ENCODE assay signal across 33 mouse cellular contexts in genomic region chr10:89391571-89392163, GRCm38 (mm10). TPM values are rescaled to one million over a fixed set of nuclear protein-coding genes. Genes with fewer than 3 reads are reported as not detected.
A peak's percentile ranks its signal among the peaks of the same experiment; 100 is the strongest.
DNase-seq lines count a peak whose midpoint lies in the region; ATAC-seq lines count a peak whose summit lies in the region.
"Had no signal": no experiment of that assay in that cellular context is flagged by ENCODE, and none has a peak within 500 bp of the region (broad histone marks: within the 10 kb centered on the region; RNA-seq: fewer than 3 reads in every experiment).

No protein-coding gene starts in this region.

- no peak overlapping the region for H3K27ac ChIP-seq in embryonic facial prominence, embryonic 14.5 days (replicated peaks; ENCODE audit: low read depth, low read length)
- H3K27ac ChIP-seq in embryonic facial prominence, embryonic 10.5 days (replicated peaks) = no peak overlapping the region
- H3K27ac ChIP-seq in heart, embryonic 12.5 days (ENCODE audit: poor library complexity, severe bottlenecking) = no peak overlapping the region
- H3K27ac ChIP-seq: embryonic facial prominence, embryonic 12.5 days; hindbrain, embryonic 14.5 days; kidney, embryonic 15.5 days; limb, embryonic 12.5 days had no signal

- ATAC-seq in embryonic facial prominence, embryonic 14.5 days (ENCODE audit: low read depth) = no peak
- no peak for ATAC-seq in heart, embryonic 12.5 days (ENCODE audit: insufficient number of reproducible peaks, low FRiP score)
- ATAC-seq: inflammation-experienced regulatory T-cells, adult 6 months; Patski had no signal

- H3K9me3 ChIP-seq in embryonic facial prominence, embryonic 14.5 days (ENCODE audit: control insufficient read depth, low read length) = no peaks in the 10 kb centered on the region
- H3K9me3 ChIP-seq in embryonic facial prominence, embryonic 10.5 days = no peaks in the 10 kb centered on the region
- H3K9me3 ChIP-seq in heart, embryonic 12.5 days (replicated peaks) = no peaks in the 10 kb centered on the region
- H3K9me3 ChIP-seq: embryonic facial prominence, embryonic 12.5 days; kidney, embryonic 15.5 days; limb, embryonic 12.5 days had no signal

- H3K9ac ChIP-seq in embryonic facial prominence, embryonic 14.5 days (ENCODE audit: low read depth, low read length) = no peak overlapping the region
- no peak overlapping the region for H3K9ac ChIP-seq in heart, embryonic 12.5 days
- H3K9ac ChIP-seq: embryonic facial prominence, embryonic 12.5 days; hindbrain, embryonic 14.5 days; kidney, embryonic 15.5 days; limb, embryonic 12.5 days had no signal

- peaks cover 5% of the 10 kb centered on the region; the same call in 1 of the 2 replicates for H3K4me1 ChIP-seq in embryonic facial prominence, embryonic 14.5 days (ENCODE audit: control insufficient read depth, insufficient read depth, low read length)
- peaks cover 16% of the 10 kb centered on the region for H3K4me1 ChIP-seq in embryonic facial prominence, embryonic 10.5 days
- H3K4me1 ChIP-seq in heart, embryonic 12.5 days (replicated peaks) = peaks cover 5% of the 10 kb centered on the region; the same call in 1 of the 2 replicates

- H3K4me3 ChIP-seq in embryonic facial prominence, embryonic 14.5 days (ENCODE audit: low read depth, low read length) = no peak overlapping the region
- H3K4me3 ChIP-seq in embryonic facial prominence, embryonic 10.5 days = no peak overlapping the region
- H3K4me3 ChIP-seq in heart, embryonic 12.5 days = no peak overlapping the region
- H3K4me3 ChIP-seq: embryonic facial prominence, embryonic 12.5 days; kidney, embryonic 15.5 days; limb, embryonic 12.5 days had no signal

- H3K4me2 ChIP-seq in embryonic facial prominence, embryonic 14.5 days (ENCODE audit: low read depth, low read length) = no peak overlapping the region
- H3K4me2 ChIP-seq in heart, embryonic 12.5 days = no peak overlapping the region
- H3K4me2 ChIP-seq: embryonic facial prominence, embryonic 12.5 days; heart, embryonic 11.5 days; hindbrain, embryonic 14.5 days; kidney, embryonic 15.5 days; limb, embryonic 12.5 days; liver, embryonic 11.5 days; midbrain, embryonic 11.5 days had no signal

- intact Hi-C loops in left cerebral cortex, postnatal 4 days (cut with DNase I) = no loop called here

- H3K27me3 ChIP-seq in embryonic facial prominence, embryonic 14.5 days (replicated peaks; ENCODE audit: control insufficient read depth, insufficient read depth, low read length) = no peaks in the 10 kb centered on the region
- H3K27me3 ChIP-seq in embryonic facial prominence, embryonic 10.5 days (replicated peaks; ENCODE audit: low read depth, poor library complexity, severe bottlenecking) = no peaks in the 10 kb centered on the region
- no peaks in the 10 kb centered on the region for H3K27me3 ChIP-seq in heart, embryonic 12.5 days (replicated peaks)
- H3K27me3 ChIP-seq: CH12.LX; embryonic facial prominence, embryonic 12.5 days; kidney, embryonic 15.5 days; limb, embryonic 12.5 days had no signal

- peak; percentile 38 for DNase-seq in embryonic facial prominence, embryonic 14.5 days (ENCODE audit: low spot score)
- DNase-seq in embryonic facial prominence, embryonic 10.5 days (ENCODE audit: low spot score) = no peak
- DNase-seq in heart, adult 11 months = peak; percentile 30
- peak; percentile 46 for DNase-seq in brain, adult 2 months (ENCODE audit: low read depth, low spot score)
- peak; percentile 69 for DNase-seq in retina, embryonic 14.5 days (ENCODE audit: low spot score)
- DNase-seq in spleen, postnatal 36 days (ENCODE audit: low spot score in 2 of 2) = no peak
- DNase-seq in left cerebral cortex, postnatal 4 days = no peak
- DNase-seq: adrenal gland, postnatal 14 days; cerebellum, adult 8-10 months; cerebellum, postnatal 36 days; gastrocnemius, postnatal 25 days; heart, adult 18-20 months; heart, postnatal 4 days; kidney, adult 11 months; kidney, postnatal 25 days; lung, postnatal 36 days; thymus, adult 2 months; thymus, postnatal 36 days had no signal

- WGBS in embryonic facial prominence, embryonic 14.5 days = 53% methylated on average over 4 of the region's 4 CpGs
- 66% methylated on average over 4 of the region's 4 CpGs for WGBS in embryonic facial prominence, embryonic 10.5 days
- WGBS in heart, embryonic 12.5 days = 86% methylated on average over 4 of the region's 4 CpGs

- no peaks in the 10 kb centered on the region for H3K36me3 ChIP-seq in embryonic facial prominence, embryonic 14.5 days (ENCODE audit: control insufficient read depth, insufficient read depth, low read length)
- no peaks in the 10 kb centered on the region for H3K36me3 ChIP-seq in embryonic facial prominence, embryonic 10.5 days (replicated peaks)
- H3K36me3 ChIP-seq in heart, embryonic 12.5 days = no peaks in the 10 kb centered on the region
- H3K36me3 ChIP-seq: embryonic facial prominence, embryonic 12.5 days; G1E; kidney, embryonic 15.5 days; limb, embryonic 12.5 days had no signal

RNA-seq across cellular contexts. Expression of gene Ano4, which starts 47.1 kb away (rescaled TPM):
- 1.0 and 2.3 TPM in 2 replicates for polyA plus RNA-seq in embryonic facial prominence, embryonic 14.5 days (2014; fragmentation: Nextera tagmentation; extraction: Ambion mirVana)
- 0.20 and 0.95 TPM in 2 replicates for polyA plus RNA-seq in embryonic facial prominence, embryonic 10.5 days (2016; fragmentation: Nextera tagmentation; extraction: Ambion mirVana)
- 6.5 and 7.8 TPM in 2 replicates for polyA plus RNA-seq in heart, embryonic 12.5 days (2016; fragmentation: Nextera tagmentation; extraction: Ambion mirVana)
- 10 to 100 TPM; 18.6 to 21.2 TPM for total RNA-seq in left cerebral cortex, postnatal 4 days (2021)
- total RNA-seq: CH12.LX; megakaryocyte, adult 5-6 weeks had no signal
- polyA plus RNA-seq: C2C12; G1E; inflammation-experienced regulatory T-cells, adult 6 months; Patski; spleen, adult 2 months had no signal

RNA-seq across cellular contexts. Expression of gene Gas2l3, which starts 52.1 kb away (rescaled TPM):
- 11.1 and 14.4 TPM in 2 replicates for polyA plus RNA-seq in embryonic facial prominence, embryonic 14.5 days (2014; fragmentation: Nextera tagmentation; extraction: Ambion mirVana)
- 14.2 and 16.8 TPM in 2 replicates for polyA plus RNA-seq in embryonic facial prominence, embryonic 10.5 days (2016; fragmentation: Nextera tagmentation; extraction: Ambion mirVana)
- 27.4 and 28.1 TPM in 2 replicates for polyA plus RNA-seq in heart, embryonic 12.5 days (2016; fragmentation: Nextera tagmentation; extraction: Ambion mirVana)
- 1 to 10 TPM; 4.8 to 6.3 TPM for total RNA-seq in left cerebral cortex, postnatal 4 days (2021)
- polyA plus RNA-seq: G1E had no signal

Comparison
In these comparisons a context has a peak if more than half of its experiments do, and no peak if none do; other contexts are left out.
1. DNase-seq: peak in embryonic facial prominence, embryonic 14.5 days (single experiment), heart, adult 11 months (single experiment), brain, adult 2 months (single experiment) and retina, embryonic 14.5 days (single experiment); none in embryonic facial prominence, embryonic 10.5 days (single experiment), spleen, postnatal 36 days (0 of 2) and left cerebral cortex, postnatal 4 days (single experiment).